Mouse (Mus musculus): ENCODE measurements around the gene Lsm3.

Lsm3 gene

DNA sequence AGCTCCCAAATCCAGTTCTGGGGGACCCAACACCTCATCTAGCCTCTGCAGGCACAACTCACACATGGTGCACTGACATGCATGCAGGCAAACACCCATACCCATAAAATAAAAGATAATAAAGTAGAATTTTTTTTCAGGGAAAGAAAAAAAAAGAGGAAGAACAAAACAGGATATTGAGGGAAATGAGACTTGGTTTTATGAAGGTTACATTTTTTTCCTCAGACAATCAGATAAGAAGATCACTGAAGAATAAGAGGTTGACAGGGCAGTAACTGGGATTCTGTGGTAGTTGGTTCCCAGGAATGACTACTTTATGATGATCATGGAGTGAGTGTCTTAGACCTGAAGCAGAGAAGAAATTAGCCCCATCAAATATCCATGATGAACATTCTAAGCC, 1.6 kb upstream of the Lsm3 start:
- DNase-seq: no peak

- DNase-seq: peak; percentile 41
Observed at GRCm38 (mm10) chr6:91514737-91515362, 878 bp upstream of the Lsm3 start.

DNA sequence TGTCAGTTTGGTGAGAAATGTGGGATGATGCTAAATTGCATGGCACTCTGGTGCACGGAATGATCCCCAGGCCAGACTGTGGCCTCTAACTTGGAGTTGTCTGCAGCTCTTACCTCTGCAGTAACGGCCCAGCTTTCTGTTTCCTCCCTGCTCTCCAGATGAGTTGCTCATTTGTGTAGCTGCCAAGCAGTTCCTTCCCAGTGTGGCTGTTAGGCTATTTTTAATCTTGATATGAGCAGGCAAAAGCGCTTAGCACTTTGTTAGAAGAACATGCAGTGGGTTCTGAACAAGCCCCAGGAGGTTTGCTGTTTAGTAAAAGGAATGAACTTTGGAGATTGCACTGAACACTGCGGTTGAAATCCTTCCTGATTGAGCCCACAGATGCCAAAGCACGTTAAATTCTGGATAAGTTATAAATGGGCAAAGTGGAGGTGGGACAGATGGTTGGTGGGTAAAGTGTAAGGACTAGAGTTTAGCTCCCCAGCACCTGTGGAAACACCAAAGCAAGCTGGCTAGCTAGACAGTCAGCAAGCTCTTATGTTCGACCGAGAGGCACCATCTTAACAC, 2.8 kb downstream of the Lsm3 start:
- no peak for DNase-seq

DNA sequence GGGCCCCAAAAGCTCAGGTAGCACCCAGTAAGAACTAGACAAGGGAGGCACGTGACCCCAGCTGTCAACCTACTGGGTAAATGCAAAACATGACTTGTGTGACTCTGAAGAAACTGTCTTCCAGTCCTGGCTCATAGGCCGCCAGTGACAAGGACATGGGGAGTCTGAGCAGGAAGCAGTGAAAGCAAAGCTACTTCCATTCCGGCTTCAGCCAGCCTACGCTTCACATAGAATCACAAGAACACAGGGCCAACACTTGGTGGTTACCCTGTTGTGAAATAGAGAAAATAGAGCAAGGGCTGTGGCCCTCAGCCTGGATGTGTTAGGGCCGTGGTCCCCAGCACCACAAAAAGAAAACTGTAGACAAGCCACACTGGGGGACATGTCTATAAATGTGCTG, 7.1 kb downstream of the Lsm3 start:
- DNase-seq: no peak

DNA sequence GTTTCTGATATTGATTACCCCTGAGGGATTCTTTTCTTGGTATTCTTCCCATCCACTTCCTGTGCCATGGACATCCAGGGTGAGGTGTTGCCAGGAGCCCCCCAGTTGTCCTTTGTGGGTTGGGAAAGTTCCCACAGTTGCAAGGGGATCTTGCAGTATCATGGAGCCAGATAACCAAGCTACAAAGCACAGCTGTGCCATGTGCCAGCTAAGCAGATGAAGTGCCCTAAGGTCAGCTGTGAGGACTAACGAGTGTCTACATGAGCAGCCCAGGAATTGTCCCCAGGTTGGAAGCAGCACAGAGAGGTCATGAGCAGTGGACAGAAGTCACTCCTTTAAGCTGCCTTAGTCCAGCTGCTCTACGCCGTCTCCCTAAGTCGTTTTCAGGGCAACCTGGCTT, 9.8 kb downstream of the Lsm3 start:
- no peak for DNase-seq

DNA sequence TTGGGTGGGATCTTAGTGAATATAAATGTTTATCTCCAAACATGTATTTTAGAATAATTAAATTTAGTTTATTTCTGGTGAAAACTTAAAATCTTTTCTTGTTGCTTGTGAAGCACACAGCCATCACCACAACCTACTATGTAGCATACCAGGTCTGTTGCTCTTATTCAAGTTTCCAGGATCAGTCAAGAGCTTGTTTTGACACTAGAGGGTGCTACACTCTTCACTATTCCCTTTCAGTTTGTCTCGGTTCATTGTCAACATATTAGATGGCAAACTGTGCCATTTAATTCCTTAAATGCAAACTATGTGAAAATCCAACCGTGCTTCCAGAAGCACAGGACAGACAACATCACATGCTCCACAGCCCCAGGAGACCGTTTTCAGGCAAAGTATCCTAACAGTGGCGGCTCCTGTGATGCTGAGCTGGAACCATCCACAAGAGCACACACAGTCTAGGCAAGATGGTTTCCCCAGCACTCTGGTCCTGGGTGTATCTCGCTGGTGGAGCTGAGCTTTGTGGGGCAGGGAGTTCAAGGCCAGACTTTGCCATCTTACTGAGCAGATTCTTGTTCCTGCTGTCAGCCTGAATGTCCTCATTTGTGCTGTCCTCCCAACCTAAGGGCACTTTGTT, 11.6 kb downstream of the Lsm3 start:
- no peak for DNase-seq

DNA sequence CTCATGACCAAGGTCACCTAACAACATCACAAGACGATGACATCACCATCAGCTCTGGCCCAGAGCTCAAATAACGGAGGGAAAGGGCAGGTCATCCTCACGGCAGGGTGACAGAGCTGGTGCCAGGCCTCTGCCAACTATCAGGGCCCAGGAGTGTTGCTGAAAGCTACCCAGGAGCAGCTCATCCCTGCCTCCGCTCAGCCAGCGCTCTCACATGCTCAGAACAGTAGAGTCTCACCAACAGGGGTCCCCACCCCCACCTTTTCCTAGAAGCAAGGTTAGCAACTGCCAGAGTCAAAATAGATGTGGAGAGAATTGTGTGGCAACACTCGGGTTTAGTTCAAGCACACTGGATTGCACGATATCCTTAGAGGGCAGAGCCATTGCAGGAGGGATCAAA, 12.5 kb downstream of the Lsm3 start:
- no peak for DNase-seq

GRCm38 (mm10) chr6:91530673-91531072, 14.9 kb downstream of the Lsm3 start:
- DNase-seq: no peak

GRCm38 (mm10) chr6:91531276-91531675, 15.5 kb downstream of the Lsm3 start:
- no peak for DNase-seq

GRCm38 (mm10) chr6:91532661-91533060, 16.9 kb downstream of the Lsm3 start:
- no peak for DNase-seq

DNA sequence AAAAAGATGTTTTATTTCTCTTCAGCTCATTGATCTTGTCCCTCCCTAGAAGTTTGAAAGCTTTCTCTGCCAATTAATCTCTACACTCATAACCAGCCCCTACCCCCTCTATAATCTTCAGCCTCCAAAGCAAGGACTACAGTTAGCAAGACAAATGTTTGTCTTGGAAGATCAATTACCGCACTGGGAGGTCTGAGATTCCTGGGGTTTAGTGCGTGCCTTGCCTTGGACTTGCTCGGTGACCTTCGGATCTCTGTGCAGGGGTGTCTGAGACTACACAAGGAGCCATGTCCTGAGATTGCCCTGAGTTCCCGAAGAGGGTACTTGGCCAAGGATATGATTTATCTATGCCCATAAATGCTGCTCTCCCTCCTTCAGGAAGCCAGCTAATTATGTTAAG, 17.6 kb downstream of the Lsm3 start:
- no peak for DNase-seq

GRCm38 (mm10) chr6:91533771-91534170, 18.0 kb downstream of the Lsm3 start:
- no peak for DNase-seq

DNA sequence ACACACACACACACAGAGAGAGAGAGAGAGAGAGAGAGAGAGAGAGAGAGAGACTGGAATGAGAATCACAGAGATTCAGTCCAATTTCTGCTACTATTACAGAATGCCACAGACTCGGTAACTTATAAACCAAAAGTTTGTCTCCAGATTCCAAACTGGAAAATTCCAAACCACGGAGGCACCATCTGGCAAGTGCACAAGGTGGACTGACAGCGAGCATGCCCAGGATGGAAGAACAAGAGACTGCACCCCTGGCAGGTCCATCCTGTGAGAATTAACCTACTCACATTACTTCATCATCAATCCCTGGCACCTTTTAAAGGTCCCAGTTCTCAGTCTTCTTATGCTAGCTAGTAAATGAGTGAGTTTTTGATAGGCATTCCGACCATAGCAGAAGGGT, 18.5 kb downstream of the Lsm3 start:
- no peak for DNase-seq

- no peak for DNase-seq
Observed at GRCm38 (mm10) chr6:91535231-91535630, 19.5 kb downstream of the Lsm3 start.

DNA sequence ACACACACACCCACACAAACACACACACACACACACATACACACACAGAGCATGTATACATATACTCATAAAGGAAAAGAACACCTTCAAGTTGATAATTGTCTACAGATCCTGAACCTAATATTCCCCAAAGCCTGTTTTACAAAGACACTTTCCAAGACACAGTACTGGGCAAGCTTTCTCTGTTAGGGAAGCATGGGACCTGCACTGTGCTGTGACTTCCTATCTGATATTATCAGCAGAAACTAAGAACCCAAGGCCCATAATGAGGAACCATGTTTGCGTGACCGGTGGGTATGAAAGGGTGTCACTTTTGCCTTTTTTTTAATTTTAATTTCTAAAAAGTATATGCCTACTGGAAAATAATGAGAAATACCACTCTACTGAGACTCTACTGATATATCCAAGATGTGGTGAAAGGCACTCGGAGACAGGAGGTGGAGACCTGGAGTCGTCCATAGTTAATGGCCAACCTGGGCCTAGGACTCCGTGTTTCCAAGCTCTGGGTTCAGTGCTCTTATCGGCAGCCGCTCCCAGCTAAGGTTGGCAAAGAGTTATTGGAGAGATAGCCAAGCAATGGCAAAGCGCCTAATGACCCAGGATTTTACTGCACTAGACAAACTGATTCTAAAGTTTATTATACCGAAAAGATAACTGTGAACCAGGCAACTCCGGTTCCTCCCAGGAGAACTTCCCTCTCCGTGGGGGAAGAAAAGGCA, 20.5 kb downstream of the Lsm3 start:
- no peak for DNase-seq

GRCm38 (mm10) chr6:91541276-91541675, 25.5 kb downstream of the Lsm3 start:
- no peak for DNase-seq

DNA sequence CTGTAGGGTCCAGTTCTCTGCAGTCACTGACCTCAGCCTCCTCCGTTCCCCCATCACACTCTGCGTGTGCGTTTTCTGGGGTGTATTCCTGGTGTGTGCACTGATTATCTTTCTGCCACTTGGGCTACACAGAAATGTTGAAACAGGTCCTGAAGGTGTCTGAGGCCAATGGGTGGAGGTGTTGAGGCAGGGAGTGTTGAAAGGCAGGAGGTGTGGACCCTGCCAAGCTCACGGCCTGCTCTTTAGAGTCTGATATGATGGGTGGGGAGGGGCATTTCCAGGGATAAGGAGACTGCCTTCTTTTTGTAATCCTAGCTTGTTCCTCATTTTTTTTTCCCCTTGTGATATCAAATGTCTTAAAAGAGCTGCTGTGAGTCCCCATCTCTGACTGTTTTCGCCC, 27.3 kb downstream of the Lsm3 start:
- no peak for DNase-seq

DNA sequence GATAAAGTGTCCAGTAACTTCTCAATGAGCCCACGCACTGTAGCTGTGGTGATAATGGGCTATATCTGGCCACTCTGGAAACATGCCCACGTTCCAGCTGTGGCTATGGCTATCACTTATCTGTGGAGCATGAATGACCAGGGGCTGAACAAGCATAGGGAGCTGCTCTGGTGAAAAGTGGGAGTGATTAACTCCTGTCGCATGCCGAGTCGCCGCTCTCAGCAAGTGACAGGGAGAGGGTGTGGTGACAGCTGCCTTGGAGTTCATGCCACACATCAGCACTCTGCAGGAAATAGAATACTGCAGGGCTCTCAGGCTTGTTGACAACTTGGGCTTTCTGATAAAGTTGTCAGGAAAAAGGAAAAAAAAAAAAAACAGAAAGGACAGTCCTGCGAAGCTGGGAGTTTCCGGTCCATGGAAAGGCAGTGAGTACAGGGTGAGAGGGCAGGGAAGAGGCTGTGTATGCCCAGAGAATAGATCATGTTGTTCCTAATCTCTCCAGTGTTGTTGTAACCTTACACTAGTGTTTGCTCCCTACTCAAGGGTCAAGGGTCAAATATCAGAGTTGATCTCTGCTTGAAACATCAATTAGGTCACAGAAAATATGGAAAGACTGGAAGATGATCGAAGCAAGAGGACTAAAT, 30.6 kb downstream of the Lsm3 start:
- DNase-seq: no peak

DNA sequence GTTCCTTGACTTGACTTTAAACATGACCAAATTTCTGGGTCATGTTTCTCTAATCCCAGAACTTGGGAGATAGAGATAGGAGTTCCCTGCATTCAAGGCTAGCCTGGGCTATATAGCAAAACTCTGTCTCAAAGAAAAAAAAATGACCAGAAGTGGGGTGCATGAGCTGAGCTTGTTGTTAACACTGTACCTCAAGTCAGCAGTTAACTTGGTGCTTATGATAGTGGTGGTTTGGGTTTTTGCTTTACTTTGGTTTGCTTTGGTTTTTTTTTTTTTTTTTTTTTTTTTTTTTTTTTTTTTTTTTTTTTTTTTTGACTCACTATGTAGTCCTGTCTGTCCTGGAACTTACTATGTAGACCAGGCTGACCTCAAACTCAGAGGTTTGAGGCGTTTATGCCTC, 31.6 kb downstream of the Lsm3 start:
- no peak for DNase-seq

DNA sequence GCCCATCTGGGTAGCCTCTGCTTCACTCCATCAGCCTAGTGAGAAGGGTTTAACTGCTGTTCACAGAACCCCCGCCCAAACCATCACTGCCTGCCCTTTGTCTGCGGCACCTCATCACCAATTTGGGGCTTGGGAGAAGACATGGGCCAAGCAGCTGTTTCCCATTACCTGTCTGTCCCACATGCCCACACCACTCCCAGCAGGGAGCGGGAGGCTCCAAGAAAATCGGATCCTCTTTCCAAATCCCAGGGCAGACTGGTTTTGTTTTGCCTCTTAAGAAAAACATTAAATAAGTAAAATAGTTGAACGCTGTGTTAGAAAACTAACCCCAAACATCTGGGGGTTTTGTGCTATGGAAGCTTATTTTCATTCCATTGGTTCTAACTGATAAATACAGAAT, 33.9 kb downstream of the Lsm3 start:
- no peak for DNase-seq

DNA sequence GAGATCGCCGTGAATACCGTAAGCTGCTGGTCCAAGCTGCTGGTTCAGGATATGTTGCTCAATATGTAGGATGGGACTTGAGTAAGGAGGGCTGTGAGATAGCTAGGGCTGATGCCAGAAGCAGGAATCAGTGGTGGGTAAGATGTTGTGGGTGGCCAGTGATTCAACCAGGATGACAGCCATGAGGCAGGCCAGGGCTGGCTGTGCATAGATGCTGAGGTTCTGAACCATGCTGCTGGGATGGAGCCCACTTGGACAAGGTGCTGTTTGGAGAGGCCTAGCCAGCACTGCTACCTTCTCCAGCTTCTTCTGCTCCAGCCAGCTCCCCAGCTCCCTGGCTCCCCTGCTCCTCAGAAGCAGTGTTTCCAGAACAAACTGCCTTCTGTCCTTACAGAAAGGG, 35.9 kb downstream of the Lsm3 start:
- no peak for DNase-seq

- no peak for DNase-seq
Observed at GRCm38 (mm10) chr6:91552693-91553092, 37.0 kb downstream of the Lsm3 start.

- no peak for DNase-seq
Observed at GRCm38 (mm10) chr6:91558565-91558964, 42.8 kb downstream of the Lsm3 start.

DNA sequence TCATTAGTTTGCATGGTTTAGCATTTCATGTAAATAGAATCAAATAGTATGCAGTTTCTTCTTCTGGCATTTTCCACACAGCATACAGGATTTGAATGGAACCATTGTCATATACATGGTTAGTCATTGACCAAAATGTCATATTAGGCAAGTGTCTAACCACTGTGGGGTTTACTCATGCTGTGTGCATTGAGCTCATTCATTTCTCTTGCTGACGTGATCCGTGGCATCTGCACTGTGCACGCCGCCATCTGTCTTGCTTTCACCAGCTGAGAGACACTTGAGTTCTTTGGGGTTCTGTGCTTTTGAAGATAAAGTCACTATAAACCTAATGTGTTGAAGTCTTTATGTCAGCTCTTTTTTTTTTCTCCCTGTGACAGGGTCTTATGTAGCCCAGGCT, 43.6 kb downstream of the Lsm3 start:
- DNase-seq: no peak
